ENCODE assay signal across 9 mouse cellular contexts in the genomic region with DNA sequence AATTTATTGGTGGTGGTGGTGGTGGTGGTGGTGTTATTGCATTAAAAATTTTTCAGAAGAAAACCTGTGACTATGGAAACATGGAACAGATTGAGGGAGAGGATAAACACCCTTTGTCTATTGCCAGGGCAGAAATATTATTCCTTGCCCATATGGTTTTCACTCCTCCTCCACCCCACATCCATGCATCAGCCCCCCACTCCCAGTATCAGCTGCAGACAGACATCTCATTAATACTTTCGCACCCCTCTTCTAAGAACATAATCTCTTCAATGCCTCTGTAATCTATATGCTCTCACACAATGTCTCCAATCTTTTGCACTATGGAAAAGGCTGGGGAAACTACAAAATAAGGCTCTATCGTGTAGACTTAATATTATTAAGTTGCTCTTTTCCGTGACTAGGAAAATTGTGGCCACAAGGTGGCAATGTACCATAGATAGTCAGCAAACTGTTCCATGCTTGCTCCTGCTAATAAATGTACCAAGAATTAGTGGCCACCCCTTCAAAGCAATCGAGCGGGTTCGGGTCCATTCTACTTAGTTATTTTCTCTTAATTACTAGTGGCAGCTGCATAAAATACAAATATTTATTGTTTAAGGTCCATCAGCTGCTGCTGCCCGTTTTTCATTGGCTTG.
DNase-seq lines count a peak whose midpoint lies in the region; ATAC-seq lines count a peak whose summit lies in the region.
"Had no signal": no experiment of that assay in that cellular context is flagged by ENCODE, and none has a peak within 500 bp of the region (broad histone marks: within the 10 kb centered on the region; RNA-seq: fewer than 3 reads in every experiment).

No protein-coding gene starts in this region.

- no peaks in the 10 kb centered on the region for H3K4me1 ChIP-seq in embryonic facial prominence, embryonic 11.5 days (ENCODE audit: control insufficient read depth, insufficient read depth, low read length)
- H3K4me1 ChIP-seq in hindbrain, embryonic 12.5 days = peaks cover 6% of the 10 kb centered on the region

- DNase-seq in ES-CJ7 (ENCODE audit: low read depth, low spot score) = peak; percentile 34
- peak; percentile 58 to 66 for DNase-seq in adrenal gland, adult 18-20 months (ENCODE audit: low spot score in 2 of 2)
- peak; percentile 85 for DNase-seq in embryonic facial prominence, embryonic 11.5 days (ENCODE audit: low spot score)
- peak; percentile 78 to 81 for DNase-seq in layer of hippocampus, postnatal 10 days (ENCODE audit: low spot score in 2 of 2)
- DNase-seq in right cerebral cortex, postnatal 25 days = peak; percentile 58

- no peaks in the 10 kb centered on the region for H3K9me3 ChIP-seq in embryonic facial prominence, embryonic 11.5 days (replicated peaks; ENCODE audit: control insufficient read depth, low read length)
- no peaks in the 10 kb centered on the region for H3K9me3 ChIP-seq in hindbrain, embryonic 12.5 days (replicated peaks)

- ATAC-seq in embryonic facial prominence, embryonic 11.5 days (replicated peaks; ENCODE audit: insufficient number of reproducible peaks, low FRiP score, low TSS enrichment, low read depth) = no peak
- 0 out of 2 replicates have a peak, but pooled peaks have one; percentile 30 for ATAC-seq in hindbrain, embryonic 12.5 days (ENCODE audit: low FRiP score)
- ATAC-seq in megakaryocyte-erythroid progenitor cell, adult 5-6 weeks (replicated peaks; ENCODE audit: low FRiP score, low TSS enrichment, poor library complexity, severe bottlenecking) = 0 out of 2 replicates have a peak, but pooled peaks have one; percentile 44
- no peak for ATAC-seq in erythroid progenitor cell, adult 5-6 weeks (replicated peaks; ENCODE audit: low FRiP score, poor library complexity, severe bottlenecking)

- H3K27me3 ChIP-seq in embryonic facial prominence, embryonic 11.5 days (ENCODE audit: control insufficient read depth, insufficient read depth, low read length) = no peaks in the 10 kb centered on the region
- no peaks in the 10 kb centered on the region for H3K27me3 ChIP-seq in hindbrain, embryonic 12.5 days

- no peak overlapping the region for H3K27ac ChIP-seq in embryonic facial prominence, embryonic 11.5 days (replicated peaks; ENCODE audit: low read depth, low read length)
- H3K27ac ChIP-seq in hindbrain, embryonic 12.5 days = no peak overlapping the region

- 34% methylated on average over 7 of the region's 7 CpGs for WGBS in embryonic facial prominence, embryonic 11.5 days
- WGBS in hindbrain, embryonic 12.5 days = 33% methylated on average over 7 of the region's 7 CpGs

- no peak overlapping the region for H3K4me2 ChIP-seq in embryonic facial prominence, embryonic 11.5 days (ENCODE audit: low read depth, low read length)
- no peak overlapping the region for H3K4me2 ChIP-seq in hindbrain, embryonic 12.5 days (replicated peaks)

- H3K4me3 ChIP-seq in embryonic facial prominence, embryonic 11.5 days (ENCODE audit: low read depth, low read length) = no peak overlapping the region
- no peak overlapping the region for H3K4me3 ChIP-seq in hindbrain, embryonic 12.5 days
- H3K4me3 ChIP-seq: erythroblast, embryonic 14.5 days had no signal

- no peaks in the 10 kb centered on the region for H3K36me3 ChIP-seq in embryonic facial prominence, embryonic 11.5 days (replicated peaks; ENCODE audit: control insufficient read depth, insufficient read depth, low read depth, low read length)
- no peaks in the 10 kb centered on the region for H3K36me3 ChIP-seq in hindbrain, embryonic 12.5 days

- no peak overlapping the region for H3K9ac ChIP-seq in embryonic facial prominence, embryonic 11.5 days (replicated peaks; ENCODE audit: low read length)
- no peak overlapping the region for H3K9ac ChIP-seq in hindbrain, embryonic 12.5 days

Comparison
In these comparisons a context has a peak if more than half of its experiments do, and no peak if none do; other contexts are left out.
1. DNase-seq: peak in every context shown above with its lines; median percentile 85 in embryonic facial prominence, embryonic 11.5 days; 80 in layer of hippocampus, postnatal 10 days; 62 in adrenal gland, adult 18-20 months; 58 in right cerebral cortex, postnatal 25 days; 34 in ES-CJ7.
2. ATAC-seq: peak in hindbrain, embryonic 12.5 days (single experiment) and megakaryocyte-erythroid progenitor cell, adult 5-6 weeks (single experiment); none in embryonic facial prominence, embryonic 11.5 days (single experiment) and erythroid progenitor cell, adult 5-6 weeks (single experiment).